ENCODE assay signal across 11 mouse cellular contexts in genomic region chr11:99104609-99105410, GRCm38 (mm10). TPM values are rescaled to one million over a fixed set of nuclear protein-coding genes. Genes with fewer than 3 reads are reported as not detected.
DNase-seq lines count a peak whose midpoint lies in the region; ATAC-seq lines count a peak whose summit lies in the region.
"Had no signal": no experiment of that assay in that cellular context is flagged by ENCODE, and none has a peak within 500 bp of the region (broad histone marks: within the 10 kb centered on the region; RNA-seq: fewer than 3 reads in every experiment).

No protein-coding gene starts in this region.

- H3K9ac ChIP-seq in kidney, embryonic 15.5 days: no peak overlapping the region

- H3K36me3 ChIP-seq in embryonic facial prominence, embryonic 10.5 days (replicated peaks): no peaks in the 10 kb centered on the region
- no peaks in the 10 kb centered on the region for H3K36me3 ChIP-seq in kidney, embryonic 15.5 days

- peak overlapping the region; percentile 77 for H3K27ac ChIP-seq in embryonic facial prominence, embryonic 10.5 days (replicated peaks)
- no peak overlapping the region for H3K27ac ChIP-seq in kidney, embryonic 15.5 days
- H3K27ac ChIP-seq: heart, adult 2 months had no signal

- H3K27me3 ChIP-seq in embryonic facial prominence, embryonic 10.5 days (replicated peaks; ENCODE audit: low read depth, poor library complexity, severe bottlenecking): no peaks in the 10 kb centered on the region
- no peaks in the 10 kb centered on the region for H3K27me3 ChIP-seq in kidney, embryonic 15.5 days

- 71% methylated on average over 9 of the region's 9 CpGs for WGBS in embryonic facial prominence, embryonic 10.5 days
- 60% methylated on average over 9 of the region's 9 CpGs for WGBS in kidney, embryonic 15.5 days

- peak; percentile 48; the same call in 1 of the 2 replicates for ATAC-seq in neutrophil, adult 5-6 weeks (ENCODE audit: extremely low read depth, insufficient number of reproducible peaks, low FRiP score, poor library complexity, severe bottlenecking)
- no peak for ATAC-seq in erythroid progenitor cell, adult 5-6 weeks (replicated peaks; ENCODE audit: low FRiP score, poor library complexity, severe bottlenecking)
- ATAC-seq in kidney, embryonic 15.5 days (replicated peaks; ENCODE audit: low FRiP score): no peak

- H3K4me2 ChIP-seq in kidney, embryonic 15.5 days: no peak overlapping the region

- H3K9me3 ChIP-seq in embryonic facial prominence, embryonic 10.5 days: no peaks in the 10 kb centered on the region
- H3K9me3 ChIP-seq in kidney, embryonic 15.5 days (replicated peaks): no peaks in the 10 kb centered on the region

- DNase-seq in spleen, postnatal 36 days (ENCODE audit: low spot score in 2 of 2): peak; percentile 66 to 71
- DNase-seq in spleen, postnatal 14 days (ENCODE audit: low spot score in 2 of 2): no peak
- DNase-seq in embryonic facial prominence, embryonic 10.5 days (ENCODE audit: low spot score): no peak
- no peak for DNase-seq in right cerebral cortex, adult 2 months (ENCODE audit: low spot score in 2 of 2)
- no peak for DNase-seq in kidney, adult 18-20 months
- DNase-seq: cerebellum, adult 2 months; heart, adult 2 months; kidney, postnatal 10 days had no signal

- H3K4me3 ChIP-seq in embryonic facial prominence, embryonic 10.5 days: no peak overlapping the region
- H3K4me3 ChIP-seq in kidney, embryonic 15.5 days (replicated peaks): no peak overlapping the region
- H3K4me3 ChIP-seq: heart, adult 2 months had no signal

- peaks cover 56% of the 10 kb centered on the region for H3K4me1 ChIP-seq in embryonic facial prominence, embryonic 10.5 days
- H3K4me1 ChIP-seq in kidney, embryonic 15.5 days: peaks cover 43% of the 10 kb centered on the region

RNA-seq across cellular contexts. Expression of gene Tns4, which starts 15.7 kb away (rescaled TPM):
- 0.96 and 1.0 TPM in 2 replicates for polyA plus RNA-seq in embryonic facial prominence, embryonic 10.5 days (2016; fragmentation: Nextera tagmentation; extraction: Ambion mirVana)
- 0.12 and 0.35 TPM in 2 replicates for total RNA-seq in neutrophil, adult 5-6 weeks (2017)
- total RNA-seq in erythroid progenitor cell, adult 5-6 weeks (2015; ENCODE audit: low replicate concordance): not detected in 2 replicates
- total RNA-seq in erythroid progenitor cell, adult 5-6 weeks (2017; ENCODE audit: low replicate concordance): 2.6 and 3.1 TPM in 2 replicates
- polyA plus RNA-seq in kidney, embryonic 15.5 days (2015; fragmentation: Nextera tagmentation; extraction: Ambion mirVana): 0.29 and 0.32 TPM in 2 replicates

RNA-seq across cellular contexts. Expression of gene Ccr7, which starts 50.1 kb away (rescaled TPM):
- polyA plus RNA-seq in embryonic facial prominence, embryonic 10.5 days (2016; fragmentation: Nextera tagmentation; extraction: Ambion mirVana): 0.50 and 0.78 TPM in 2 replicates
- total RNA-seq in neutrophil, adult 5-6 weeks (2017): 172 and 173 TPM in 2 replicates
- total RNA-seq in erythroid progenitor cell, adult 5-6 weeks (2015; ENCODE audit: low replicate concordance): 1.4 and 8.0 TPM in 2 replicates
- total RNA-seq in erythroid progenitor cell, adult 5-6 weeks (2017; ENCODE audit: low replicate concordance): 1.3 and 2.0 TPM in 2 replicates
- polyA plus RNA-seq in kidney, embryonic 15.5 days (2015; fragmentation: Nextera tagmentation; extraction: Ambion mirVana): 0.17 and 0.18 TPM in 2 replicates

Comparison
In these comparisons a context has a peak if more than half of its experiments do, and no peak if none do; other contexts are left out.
1. DNase-seq: peak in spleen, postnatal 36 days (2 of 2); none in spleen, postnatal 14 days (0 of 2), embryonic facial prominence, embryonic 10.5 days (single experiment), right cerebral cortex, adult 2 months (0 of 2) and kidney, adult 18-20 months (single experiment).
2. RNA of gene Ccr7, which starts 50.1 kb away (total RNA-seq): 172 to 173 TPM in neutrophil, adult 5-6 weeks; 1.3 to 8.0 TPM in erythroid progenitor cell, adult 5-6 weeks; every median in the first group is over 10 times any median in the second.